Mouse (Mus musculus): ENCODE results near the gene Gigyf1.

- TF ChIP-seq POLR2A (IDR thresholded peaks at IDR 0.05; ENCODE audit: insufficient read depth, low read depth, low read length) (no peak), CTCF (IDR thresholded peaks at IDR 0.05; ENCODE audit: insufficient read depth, low read depth, low read length) (no peak)
These were observed 43.2 kb downstream of the Gigyf1 start for GRCm38 (mm10) chr5:137561556-137561955.
